7 mouse cellular contexts compared by ENCODE assay signal in genomic region chr4:122008938-122009459, GRCm38 (mm10).
DNase-seq lines count a peak whose midpoint lies in the region; ATAC-seq and TF ChIP-seq lines count a peak whose summit lies in the region.
"Not testable (repeated sequence)": the region's sequence is repeated elsewhere in the genome, so short reads cannot be mapped to it uniquely, and the experiment has no call there.

No protein-coding gene starts in this region.

- peaks cover 41% of the 10 kb centered on the region for H3K9me3 ChIP-seq in embryonic facial prominence, embryonic 12.5 days
- peaks cover 71% of the 10 kb centered on the region for H3K9me3 ChIP-seq in kidney, embryonic 15.5 days (replicated peaks)
- H3K9me3 ChIP-seq in liver, embryonic 12.5 days (replicated peaks) = peaks cover 57% of the 10 kb centered on the region

- H3K27ac ChIP-seq in cerebellum, adult 2 months (ENCODE audit: insufficient read depth, low read length); embryonic facial prominence, embryonic 12.5 days; kidney, embryonic 15.5 days; liver, embryonic 12.5 days: not testable (repeated sequence)

- DNase-seq in cerebellum, adult 2 months = peak; percentile 2 to 9

- not testable (repeated sequence) for H3K9ac ChIP-seq in embryonic facial prominence, embryonic 12.5 days; kidney, embryonic 15.5 days; liver, embryonic 12.5 days

- not testable (repeated sequence) for H3K4me1 ChIP-seq in cerebellum, adult 2 months (ENCODE audit: control insufficient read depth, insufficient read depth, low read length); embryonic facial prominence, embryonic 12.5 days; kidney, embryonic 15.5 days; liver, embryonic 12.5 days

- H3K27me3 ChIP-seq in cerebellum, adult 2 months (ENCODE audit: control insufficient read depth, insufficient read depth, low read length); embryonic facial prominence, embryonic 12.5 days; kidney, embryonic 15.5 days; liver, embryonic 12.5 days (replicated peaks): not testable (repeated sequence)

- TF ChIP-seq CTCF in cerebellum, adult 2 months (IDR thresholded peaks at IDR 0.05; ENCODE audit: borderline replicate concordance, insufficient read depth, low read depth, low read length) = not testable (repeated sequence)

- 93% methylated on average over 26 of the region's 26 CpGs for WGBS in cerebellum, adult 2 months
- 95% methylated on average over 26 of the region's 26 CpGs for WGBS in embryonic facial prominence, embryonic 12.5 days
- WGBS in kidney, embryonic 15.5 days = 95% methylated on average over 26 of the region's 26 CpGs
- WGBS in liver, embryonic 12.5 days (ENCODE audit: insufficient replicate concordance) = 85% methylated on average over 26 of the region's 26 CpGs

- ATAC-seq in embryonic facial prominence, embryonic 12.5 days (ENCODE audit: insufficient number of reproducible peaks, insufficient read depth, low FRiP score, low TSS enrichment) = peak; percentile 36
- ATAC-seq in granulocyte monocyte progenitor cell, adult 5-6 weeks (replicated peaks; ENCODE audit: poor library complexity, severe bottlenecking) = peak; percentile 55
- peak; percentile 36; the same call in 1 of the 2 replicates for ATAC-seq in kidney, embryonic 15.5 days (replicated peaks; ENCODE audit: low FRiP score)
- ATAC-seq in liver, embryonic 12.5 days = peak; percentile 40; the same call in 1 of the 2 replicates
- peak; percentile 47 for ATAC-seq in megakaryocyte-erythroid progenitor cell, adult 5-6 weeks (replicated peaks; ENCODE audit: low FRiP score, low TSS enrichment, poor library complexity, severe bottlenecking)
- 0 out of 2 replicates have a peak, but pooled peaks have one; percentile 16 for ATAC-seq in neutrophil, adult 5-6 weeks (ENCODE audit: extremely low read depth, insufficient number of reproducible peaks, low FRiP score, poor library complexity, severe bottlenecking)

- not testable (repeated sequence) for H3K4me3 ChIP-seq in cerebellum, adult 2 months (replicated peaks; ENCODE audit: insufficient read depth, low read depth, low read length); embryonic facial prominence, embryonic 12.5 days; kidney, embryonic 15.5 days (replicated peaks); liver, embryonic 12.5 days

- H3K4me2 ChIP-seq in embryonic facial prominence, embryonic 12.5 days (replicated peaks); kidney, embryonic 15.5 days; liver, embryonic 12.5 days: not testable (repeated sequence)

- H3K36me3 ChIP-seq in embryonic facial prominence, embryonic 12.5 days; kidney, embryonic 15.5 days; liver, embryonic 12.5 days: not testable (repeated sequence)

- TF ChIP-seq POLR2A in cerebellum, adult 2 months (IDR thresholded peaks at IDR 0.05; ENCODE audit: borderline replicate concordance, insufficient read depth, low read length) = not testable (repeated sequence)
